Mouse (Mus musculus) kidney, postnatal 4 days (tissue): ENCODE results near the gene Dock11.
A peak's percentile ranks its signal among the peaks of the same experiment; 100 is the strongest.

Experiments
- DNase-seq, 2 experiments: peaks; one replicate each; pipeline ENCODE4 v3.0.0; 2021; ENCODE audit warnings: mixed read lengths in 2 of 2

Dock11 gene

DNA sequence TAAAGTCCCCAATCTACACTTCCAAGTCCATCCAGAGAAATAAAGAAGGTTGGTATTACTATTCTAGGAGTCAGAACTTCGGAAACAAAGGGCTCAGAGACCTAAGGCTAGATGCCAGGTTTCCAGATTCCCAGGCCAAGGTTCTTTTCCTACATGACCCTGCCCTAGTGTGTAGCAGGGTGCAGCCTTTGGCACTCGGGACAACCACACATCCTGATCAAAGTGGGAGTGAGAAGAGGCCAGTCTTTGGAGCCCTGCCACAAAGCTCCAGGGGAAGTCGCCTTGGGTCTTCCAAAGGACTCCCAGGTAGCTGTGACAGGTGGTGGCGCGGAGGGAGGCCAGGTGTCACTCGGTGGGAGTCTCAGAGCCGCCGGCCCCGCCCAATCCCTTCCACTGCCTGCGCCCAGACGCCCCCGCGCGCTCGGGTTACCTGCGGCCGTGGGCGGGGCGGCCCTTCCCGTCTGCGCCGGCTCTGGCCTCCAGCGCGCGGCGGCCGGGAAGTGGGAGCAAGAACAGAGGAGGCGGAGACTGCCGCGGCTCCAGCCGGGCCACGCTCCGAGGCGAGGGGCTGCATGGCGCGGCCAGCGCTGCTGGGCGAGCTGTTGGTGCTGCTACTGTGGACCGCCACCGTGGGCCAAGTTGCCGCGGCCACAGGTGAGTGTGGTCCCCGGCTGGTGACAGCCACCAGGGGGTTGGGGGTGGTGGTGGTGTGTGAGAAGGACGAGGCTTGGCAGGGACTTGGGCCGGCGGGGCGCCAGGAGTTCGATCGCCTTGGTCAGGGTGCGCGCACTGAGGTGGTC, 223.2 kb downstream of the Dock11 start, which contains the start of gene Il13ra1:
TSS of gene Il13ra1 (plus strand) at position 489 of the 800 bp plus-strand sequence.
- peak; percentile 68 to 81 for DNase-seq

DNA sequence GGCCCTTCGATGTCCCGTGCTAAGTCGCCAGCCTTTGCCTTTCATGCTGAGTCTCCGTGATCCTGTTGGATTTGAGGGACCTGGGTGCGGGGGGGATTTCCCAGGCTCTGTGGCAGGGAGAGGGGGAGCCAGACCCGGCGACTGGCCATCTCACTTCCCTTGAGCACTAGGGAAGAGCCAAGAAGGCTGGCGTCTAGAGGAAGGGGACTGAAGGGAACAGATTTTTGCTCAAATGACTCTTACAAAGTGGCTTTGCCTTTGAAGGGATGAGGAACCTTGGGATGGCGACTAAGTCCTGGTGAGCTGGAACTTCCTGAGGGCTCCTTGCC, 223.8 kb downstream of the Dock11 start:
- no peak for DNase-seq

DNA sequence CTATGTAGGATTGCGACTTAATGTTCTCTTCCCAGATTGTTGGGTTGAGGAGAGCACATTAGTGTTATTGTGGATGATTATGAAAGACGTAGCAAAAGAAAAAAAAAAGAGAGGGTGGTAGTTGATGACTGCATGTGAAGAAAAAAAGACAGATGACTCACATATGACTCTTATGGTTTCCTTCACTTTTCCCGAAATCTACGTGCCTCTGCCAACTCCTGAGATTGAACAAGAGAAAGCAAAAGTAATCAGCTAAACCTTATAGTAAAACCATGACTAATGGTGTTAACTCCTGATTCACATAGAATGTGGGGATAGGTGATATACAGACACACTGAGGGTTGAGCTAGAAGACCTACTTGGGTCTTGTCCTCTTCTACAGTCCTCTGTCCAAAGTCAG, 226.5 kb downstream of the Dock11 start:
- DNase-seq, result no peak
